Mouse (Mus musculus): ENCODE data around the gene Parp3. TPM values are rescaled to one million over a fixed set of nuclear protein-coding genes. Genes with fewer than 3 reads are reported as not detected.
A peak's percentile ranks its signal among the peaks of the same experiment; 100 is the strongest.

Gene Parp3
- polyA plus RNA-seq, 1 experiment from 2014 or later = 3.7 TPM

DNA sequence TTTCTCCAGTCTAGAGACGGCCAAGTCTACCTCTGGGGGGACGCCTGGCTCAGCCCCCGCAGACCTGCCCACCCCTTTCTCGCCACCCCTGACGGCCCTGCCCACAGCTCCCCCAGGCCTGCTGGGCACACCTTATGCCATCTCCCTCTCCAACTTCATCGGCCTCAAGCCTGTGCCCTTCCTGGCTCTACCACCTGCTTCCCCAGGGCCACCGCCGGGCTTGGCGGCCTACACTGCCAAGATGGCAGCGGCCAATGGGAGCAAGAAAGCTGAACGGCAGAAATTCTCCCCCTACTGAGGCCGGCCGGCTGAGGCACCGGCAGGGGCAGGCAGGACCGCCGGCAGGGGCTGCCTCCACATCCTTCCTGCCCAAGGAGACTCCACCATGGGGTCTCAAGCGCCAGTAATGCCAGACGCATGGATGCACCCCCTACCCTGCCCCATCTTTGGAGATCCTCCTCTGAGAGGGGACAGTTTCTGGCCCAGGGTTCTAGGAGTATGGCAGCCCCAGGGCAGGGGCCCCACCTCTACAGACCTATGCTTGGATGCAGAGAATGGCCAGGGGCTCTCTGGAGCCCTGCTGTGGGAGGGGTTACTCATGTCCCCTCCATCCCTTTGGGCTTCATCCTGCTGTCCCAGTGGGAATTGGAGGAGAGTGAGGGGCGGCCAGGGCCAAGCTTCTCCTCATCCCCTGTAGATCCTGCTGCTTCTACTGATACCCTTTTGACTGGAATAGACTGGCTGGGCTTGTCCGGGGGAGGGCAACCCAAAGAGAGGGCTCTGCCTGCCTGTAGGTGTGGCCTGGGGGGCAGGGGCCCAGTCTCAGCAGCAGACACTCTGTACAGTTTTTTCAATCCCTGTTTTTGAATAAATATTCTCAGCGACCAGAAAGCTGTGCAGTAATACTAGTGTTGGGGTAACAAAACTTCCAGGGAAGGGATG lies 13.4 kb downstream of the Parp3 start:
- Histone ChIP-seq H3K9me3 (no peaks in the 10 kb centered on the region), H3K27ac (no peak overlapping the region), H3K4me3 (no peak overlapping the region), H3K9ac (peak overlapping the region; percentile 40), H3K27me3 (0 out of 2 replicates have a peak, but pooled peaks cover 8% of the 10 kb centered on the region), H3K36me3 (peaks cover 42% of the 10 kb centered on the region), H3K4me1 (peaks cover 23% of the 10 kb centered on the region), H3K4me2 (replicated peaks) (no peak overlapping the region)
- no peak for ATAC-seq (ENCODE audit: insufficient number of reproducible peaks, insufficient read depth, low FRiP score, low TSS enrichment)
- 84% methylated on average over 21 of the region's 21 CpGs for WGBS

DNA sequence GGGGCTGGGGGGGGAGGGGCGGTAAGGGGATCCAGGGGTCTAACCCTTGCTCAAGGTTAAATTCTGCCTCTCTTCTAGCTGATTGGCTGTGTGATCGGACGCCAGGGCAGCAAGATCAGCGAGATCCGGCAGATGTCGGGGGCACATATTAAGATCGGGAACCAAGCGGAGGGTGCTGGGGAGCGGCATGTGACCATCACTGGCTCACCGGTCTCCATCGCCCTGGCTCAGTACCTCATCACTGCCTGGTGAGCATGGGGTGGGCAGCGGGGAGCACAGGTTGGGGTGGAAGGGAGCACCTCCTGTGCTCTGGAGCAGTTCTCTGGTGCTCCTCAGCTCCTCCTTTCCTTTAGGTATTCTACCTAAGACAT lies 14.3 kb downstream of the Parp3 start:
- H3K9me3 ChIP-seq = no peaks in the 10 kb centered on the region
- no peak overlapping the region for H3K4me2 ChIP-seq (replicated peaks)
- H3K4me1 ChIP-seq = peaks cover 33% of the 10 kb centered on the region
- 87% methylated on average over 12 of the region's 12 CpGs for WGBS
- 0 out of 2 replicates have a peak, but pooled peaks cover 8% of the 10 kb centered on the region for H3K27me3 ChIP-seq
- ATAC-seq (ENCODE audit: insufficient number of reproducible peaks, insufficient read depth, low FRiP score, low TSS enrichment) = no peak
- H3K4me3 ChIP-seq = no peak overlapping the region
- H3K36me3 ChIP-seq = peaks cover 42% of the 10 kb centered on the region
- no peak overlapping the region for H3K9ac ChIP-seq
- no peak overlapping the region for H3K27ac ChIP-seq

GRCm38 (mm10) chr9:106461641-106462429 lies 14.9 kb downstream of the Parp3 start:
- WGBS = 81% methylated on average over 16 of the region's 16 CpGs
- H3K9ac ChIP-seq = no peak overlapping the region

DNA sequence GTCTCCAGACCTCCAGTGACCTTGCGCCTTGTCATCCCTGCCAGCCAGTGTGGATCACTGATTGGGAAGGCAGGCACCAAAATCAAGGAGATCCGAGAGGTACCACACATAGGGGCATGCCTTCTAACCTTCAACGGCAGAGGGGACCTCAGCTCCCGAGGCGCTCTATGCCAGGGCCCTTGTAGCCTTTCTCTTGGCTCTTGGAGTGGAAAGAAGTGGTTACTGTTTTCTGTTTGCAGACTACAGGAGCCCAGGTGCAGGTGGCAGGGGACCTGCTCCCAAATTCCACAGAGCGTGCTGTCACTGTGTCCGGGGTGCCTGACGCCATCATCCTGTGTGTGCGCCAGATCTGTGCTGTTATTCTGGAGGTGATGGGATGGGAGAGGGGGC lies 15.7 kb downstream of the Parp3 start:
- no peak overlapping the region for H3K4me2 ChIP-seq (replicated peaks)
- H3K27ac ChIP-seq = no peak overlapping the region
- no peaks in the 10 kb centered on the region for H3K9me3 ChIP-seq
- no peak overlapping the region for H3K4me3 ChIP-seq
- H3K9ac ChIP-seq = no peak overlapping the region; the same call in 1 of the 2 replicates
- ATAC-seq (ENCODE audit: insufficient number of reproducible peaks, insufficient read depth, low FRiP score, low TSS enrichment) = no peak
- H3K4me1 ChIP-seq = peaks cover 47% of the 10 kb centered on the region
- 93% methylated on average over 9 of the region's 9 CpGs for WGBS
- H3K36me3 ChIP-seq = peaks cover 42% of the 10 kb centered on the region
- H3K27me3 ChIP-seq = 0 out of 2 replicates have a peak, but pooled peaks cover 8% of the 10 kb centered on the region

More at GRCm38 (mm10) chr9:106461641-106462429, 14.9 kb downstream of the Parp3 start:
- H3K4me3 ChIP-seq = no peak overlapping the region
- peaks cover 42% of the 10 kb centered on the region for H3K36me3 ChIP-seq
- no peak overlapping the region for H3K4me2 ChIP-seq (replicated peaks)
- no peaks in the 10 kb centered on the region for H3K9me3 ChIP-seq
- H3K27me3 ChIP-seq = 0 out of 2 replicates have a peak, but pooled peaks cover 8% of the 10 kb centered on the region
- H3K4me1 ChIP-seq = peaks cover 39% of the 10 kb centered on the region
- H3K27ac ChIP-seq = no peak overlapping the region
- no peak for ATAC-seq (ENCODE audit: insufficient number of reproducible peaks, insufficient read depth, low FRiP score, low TSS enrichment)

DNA sequence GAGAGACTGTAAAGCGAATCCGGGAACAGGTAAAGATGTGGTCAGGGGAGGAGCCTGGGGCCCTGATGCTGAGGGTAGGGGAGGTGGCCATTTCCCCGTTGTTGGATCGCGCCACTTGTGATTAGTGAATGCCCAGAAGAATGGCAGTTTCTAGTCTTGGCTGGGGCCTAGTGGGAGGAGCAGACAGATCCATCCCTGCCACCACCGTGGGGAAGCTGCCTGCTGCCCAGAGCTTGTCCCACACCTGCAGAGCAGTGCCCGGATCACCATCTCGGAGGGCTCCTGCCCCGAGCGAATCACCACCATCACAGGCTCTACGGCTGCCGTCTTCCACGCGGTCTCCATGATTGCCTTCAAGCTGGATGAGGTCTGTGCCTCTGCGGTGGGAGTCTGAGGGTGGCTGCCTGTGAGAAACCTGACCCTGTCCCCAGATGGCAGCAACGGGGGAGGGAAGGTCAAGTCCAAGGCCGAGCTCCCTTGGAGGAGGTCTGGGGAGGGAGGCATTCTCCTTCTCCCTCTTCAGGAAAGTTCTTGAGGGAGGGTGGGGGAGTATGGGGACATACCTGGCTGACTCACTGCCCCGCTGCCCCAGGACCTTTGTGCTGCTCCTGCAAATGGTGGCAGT lies 16.2 kb downstream of the Parp3 start:
- Histone ChIP-seq H3K27me3 (0 out of 2 replicates have a peak, but pooled peaks cover 8% of the 10 kb centered on the region), H3K9me3 (no peaks in the 10 kb centered on the region), H3K27ac (peak overlapping the region; percentile 30; the same call in 1 of the 2 replicates), H3K36me3 (peaks cover 42% of the 10 kb centered on the region), H3K4me2 (replicated peaks) (no peak overlapping the region), H3K9ac (no peak overlapping the region; the same call in 1 of the 2 replicates), H3K4me3 (no peak overlapping the region), H3K4me1 (peaks cover 52% of the 10 kb centered on the region)
- ATAC-seq (ENCODE audit: insufficient number of reproducible peaks, insufficient read depth, low FRiP score, low TSS enrichment) = no peak
- WGBS = 70% methylated on average over 18 of the region's 18 CpGs

DNA sequence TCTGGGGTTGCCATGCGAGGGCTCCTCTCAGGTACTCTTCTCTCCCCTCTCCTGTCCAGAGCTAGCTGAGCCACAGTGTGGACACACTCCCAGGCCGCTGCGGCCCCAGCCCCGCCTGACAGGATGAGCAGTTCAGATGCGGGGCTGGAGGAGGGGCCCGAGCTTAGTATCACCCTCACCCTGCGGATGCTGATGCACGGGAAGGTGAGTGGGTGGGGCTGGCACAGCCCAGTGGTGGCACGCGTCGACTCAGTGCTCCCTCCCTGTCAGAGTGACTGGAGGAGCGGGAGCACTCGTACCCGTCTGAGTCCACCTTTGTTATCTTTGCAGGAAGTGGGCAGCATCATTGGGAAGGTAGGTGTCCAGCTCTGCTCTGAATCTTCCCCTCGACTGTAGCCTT lies 16.8 kb downstream of the Parp3 start:
- 80% methylated on average over 15 of the region's 15 CpGs for WGBS
- no peak overlapping the region for H3K9ac ChIP-seq

GRCm38 (mm10) chr9:106457920-106458319 lies 18.8 kb downstream of the Parp3 start:
- Histone ChIP-seq H3K4me3 (no peak overlapping the region), H3K9ac (peak overlapping the region; percentile 86; the same call in 1 of the 2 replicates), H3K36me3 (peaks cover 34% of the 10 kb centered on the region), H3K27ac (no peak overlapping the region), H3K4me2 (replicated peaks) (peak overlapping the region; percentile 98), H3K9me3 (no peaks in the 10 kb centered on the region), H3K27me3 (0 out of 2 replicates have a peak, but pooled peaks cover under 1% of the 10 kb centered on the region), H3K4me1 (peaks cover 54% of the 10 kb centered on the region)
- 76% methylated on average over 5 of the region's 5 CpGs for WGBS
- no peak for ATAC-seq (ENCODE audit: insufficient number of reproducible peaks, insufficient read depth, low FRiP score, low TSS enrichment)

More for the DNA sequence above, 16.8 kb downstream of the Parp3 start:
- peaks cover 42% of the 10 kb centered on the region for H3K36me3 ChIP-seq
- 0 out of 2 replicates have a peak, but pooled peaks cover 8% of the 10 kb centered on the region for H3K27me3 ChIP-seq
- no peak overlapping the region for H3K4me2 ChIP-seq (replicated peaks)
- H3K27ac ChIP-seq = no peak overlapping the region
- no peak for ATAC-seq (ENCODE audit: insufficient number of reproducible peaks, insufficient read depth, low FRiP score, low TSS enrichment)
- no peak overlapping the region for H3K4me3 ChIP-seq
- H3K4me1 ChIP-seq = peaks cover 58% of the 10 kb centered on the region
- H3K9me3 ChIP-seq = no peaks in the 10 kb centered on the region

DNA sequence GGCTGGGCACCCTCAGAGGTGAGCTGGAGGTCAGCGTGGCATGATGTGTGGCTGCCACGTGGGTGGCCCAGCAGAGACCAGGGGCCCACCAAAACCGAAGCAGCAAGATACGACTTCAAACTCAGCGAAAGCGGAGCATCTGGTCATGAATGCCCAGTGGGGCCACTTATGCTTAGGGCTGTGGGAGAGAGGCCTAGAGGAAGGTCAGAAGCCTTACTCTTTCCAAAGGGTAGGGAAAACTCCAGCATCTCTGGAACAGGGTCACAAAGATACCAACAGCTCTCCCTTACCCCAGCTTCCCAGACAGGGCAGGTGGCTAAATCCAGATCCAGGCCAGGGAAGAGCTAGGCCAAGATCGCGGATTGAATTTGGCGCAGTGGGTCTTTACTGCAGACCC lies 19.6 kb downstream of the Parp3 start:
- peak overlapping the region; percentile 80 for H3K4me3 ChIP-seq
- H3K27ac ChIP-seq = peak overlapping the region; percentile 96; the same call in 1 of the 2 replicates
- ATAC-seq (ENCODE audit: insufficient number of reproducible peaks, insufficient read depth, low FRiP score, low TSS enrichment) = no peak
- H3K9me3 ChIP-seq = no peaks in the 10 kb centered on the region
- H3K27me3 ChIP-seq = no peaks in the 10 kb centered on the region
- H3K9ac ChIP-seq = peak overlapping the region; percentile 86
- peaks cover 61% of the 10 kb centered on the region for H3K4me1 ChIP-seq
- H3K4me2 ChIP-seq (replicated peaks) = peak overlapping the region; percentile 98
- 44% methylated on average over 9 of the region's 9 CpGs for WGBS
- peaks cover 28% of the 10 kb centered on the region for H3K36me3 ChIP-seq

DNA sequence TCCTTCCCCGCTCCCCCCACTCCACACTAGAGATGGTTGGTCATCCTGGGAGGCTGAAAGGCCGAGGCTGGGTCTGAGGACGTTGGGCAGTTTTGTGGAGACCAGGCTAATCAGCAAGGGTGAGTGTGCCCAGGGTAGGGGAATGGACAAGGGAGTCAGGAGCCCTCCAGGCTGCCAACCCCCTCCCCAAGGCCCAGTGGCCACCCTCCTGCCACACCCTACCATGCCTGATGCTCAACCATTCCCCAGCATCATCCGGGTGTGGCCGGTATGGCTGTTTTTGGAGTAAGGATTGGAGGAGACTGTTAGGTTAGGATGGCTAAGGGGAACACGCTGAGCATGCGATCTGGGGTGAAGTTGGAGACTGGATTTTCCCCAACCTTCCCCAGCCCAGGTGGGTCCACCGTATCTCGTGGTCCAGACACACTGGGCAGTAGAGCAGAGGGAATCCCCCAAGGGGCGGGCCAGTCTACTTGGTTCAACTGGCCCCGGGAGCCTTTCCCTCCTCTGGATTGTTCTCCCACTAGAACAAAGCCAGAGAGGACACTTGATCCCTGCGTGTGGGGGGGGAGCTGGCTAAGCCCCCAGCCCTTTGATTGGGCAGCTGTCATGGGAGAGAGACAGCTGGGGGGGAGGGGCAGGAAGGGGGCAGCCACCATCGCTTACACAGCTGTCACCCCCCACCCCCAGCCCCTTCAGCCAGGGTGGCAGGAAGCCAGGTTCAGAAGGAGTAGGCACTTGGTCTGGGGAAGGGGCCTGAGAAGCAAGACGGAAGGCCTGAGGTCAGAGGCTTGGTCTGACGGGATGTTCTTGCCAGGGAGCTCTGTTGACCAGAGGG lies 20.2 kb downstream of the Parp3 start:
- peaks cover 22% of the 10 kb centered on the region for H3K36me3 ChIP-seq
- 32% methylated on average over 15 of the region's 15 CpGs for WGBS
- peak overlapping the region; percentile 80 for H3K4me3 ChIP-seq
- H3K27ac ChIP-seq = peak overlapping the region; percentile 96
- no peaks in the 10 kb centered on the region for H3K27me3 ChIP-seq
- peaks cover 67% of the 10 kb centered on the region for H3K4me1 ChIP-seq
- 0 out of 2 replicates have a peak, but pooled peaks have one; percentile 2 for ATAC-seq (ENCODE audit: insufficient number of reproducible peaks, insufficient read depth, low FRiP score, low TSS enrichment)
- peak overlapping the region; percentile 86 for H3K9ac ChIP-seq
- H3K4me2 ChIP-seq (replicated peaks) = peak overlapping the region; percentile 98
- no peaks in the 10 kb centered on the region for H3K9me3 ChIP-seq

- Histone ChIP-seq H3K4me2 (replicated peaks) (peak overlapping the region; percentile 98), H3K4me3 (peak overlapping the region; percentile 80), H3K27ac (peak overlapping the region; percentile 96), H3K9me3 (no peaks in the 10 kb centered on the region), H3K4me1 (peaks cover 78% of the 10 kb centered on the region), H3K9ac (peak overlapping the region; percentile 86), H3K36me3 (peaks cover 8% of the 10 kb centered on the region; the same call in 1 of the 2 replicates), H3K27me3 (no peaks in the 10 kb centered on the region)
- 1% methylated on average over 17 of the region's 17 CpGs for WGBS
- ATAC-seq (ENCODE audit: insufficient number of reproducible peaks, insufficient read depth, low FRiP score, low TSS enrichment) = peak; percentile 19; the same call in 1 of the 2 replicates
Observed at GRCm38 (mm10) chr9:106454888-106455681, 21.7 kb downstream of the Parp3 start.

Measured in embryonic facial prominence, embryonic 12.5 days (tissue).